Mouse (Mus musculus) limb, embryonic 12.5 days (tissue): ENCODE data around the gene Ctf2. TPM values are rescaled to one million over a fixed set of nuclear protein-coding genes. Genes with fewer than 3 reads are reported as not detected.
"Not testable (repeated sequence)": the region's sequence is repeated elsewhere in the genome, so short reads cannot be mapped to it uniquely, and the experiment has no call there.

ENCODE experiments used
- ATAC-seq: fragments of 200-750 bp; cut with Nextera tagmentation; 2 replicates; pipeline ENCODE4 v1.8.0; 2017; ENCODE audit warnings: low read depth, moderate TSS enrichment; ENCODE audit not compliant: insufficient number of reproducible peaks, insufficient read depth, low FRiP score, low TSS enrichment
- H3K27ac ChIP-seq: fragments of 300-500 bp; sonication (generic); 2 replicates; pipeline ENCODE4 v1.5.1; 2016; ENCODE audit warnings: mild to moderate bottlenecking, moderate library complexity
- H3K27me3 ChIP-seq: fragments of 300-500 bp; sonication (generic); 2 replicates; pipeline ENCODE4 v1.6.1; 2016; ENCODE audit warnings: mild to moderate bottlenecking, moderate library complexity
- H3K36me3 ChIP-seq: fragments of 300-500 bp; sonication (generic); 2 replicates; pipeline ENCODE4 v1.6.1; 2016; ENCODE audit warnings: mild to moderate bottlenecking, moderate library complexity
- H3K4me1 ChIP-seq: fragments of 300-500 bp; sonication (generic); replicated peaks from 2 replicates; pipeline ENCODE4 v1.6.1; 2016
- H3K4me2 ChIP-seq: fragments of 300-500 bp; sonication (generic); 2 replicates; pipeline ENCODE4 v1.6.1; 2016; ENCODE audit warnings: mild to moderate bottlenecking, moderate library complexity
- H3K4me3 ChIP-seq: fragments of 300-500 bp; sonication (generic); replicated peaks from 2 replicates; pipeline ENCODE4 v1.5.1; 2016; ENCODE audit warnings: mild to moderate bottlenecking
- H3K9ac ChIP-seq: fragments of 300-500 bp; sonication (generic); replicated peaks from 2 replicates; pipeline ENCODE4 v1.6.1; 2016; ENCODE audit warnings: mild to moderate bottlenecking, moderate library complexity
- H3K9me3 ChIP-seq: fragments of 300-500 bp; sonication (generic); 2 replicates; pipeline ENCODE4 v1.6.1; 2016; ENCODE audit warnings: mild to moderate bottlenecking, moderate library complexity
- WGBS: fragments of 180-500 bp; shearing (Covaris S2); methylation state at CpG from one replicate; pipeline ENCODE4 v1.1.7; 2016; 5-methylcytosine and 5-hydroxymethylcytosine counted together
- polyA plus RNA-seq: library from polyadenylated mRNA; unstranded; fragments of >200 nt; fragmentation: Nextera tagmentation; extraction: Ambion mirVana; gene quantifications from 2 replicates; pipeline ENCODE4 v1.2.1, GENCODE M21; 2016

The Ctf2 gene
- 0.36 and 0.60 TPM in 2 replicates for polyA plus RNA-seq

DNA sequence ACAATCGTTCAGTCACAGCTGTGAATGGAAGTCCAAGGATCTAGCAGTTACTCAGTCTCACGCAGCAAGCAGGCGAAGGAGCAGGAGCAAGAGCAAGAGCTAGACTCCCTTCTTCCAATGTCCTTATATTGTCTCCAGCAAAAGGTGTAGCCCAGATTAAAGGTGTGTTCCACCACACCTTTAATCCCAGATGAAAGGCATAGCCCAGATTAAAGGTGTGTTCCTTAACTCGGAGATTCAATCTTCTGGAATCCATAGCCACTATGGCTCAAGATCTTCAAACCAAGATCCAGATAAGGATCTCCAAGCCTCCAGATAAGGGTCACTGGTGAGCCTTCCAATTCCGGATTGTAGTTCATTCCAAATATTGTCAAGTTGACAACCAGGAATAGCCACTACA, at the start of gene Ctf2:
Ctf2 (minus strand) TSS at position 101 of the 400 bp plus-strand sequence.
- not testable (repeated sequence) for H3K27ac ChIP-seq, H3K4me3 ChIP-seq, H3K27me3 ChIP-seq, H3K4me2 ChIP-seq, ATAC-seq, H3K9me3 ChIP-seq, H3K9ac ChIP-seq, H3K4me1 ChIP-seq, H3K36me3 ChIP-seq
- 100% methylated on average over 1 of the region's 5 CpGs for WGBS

DNA sequence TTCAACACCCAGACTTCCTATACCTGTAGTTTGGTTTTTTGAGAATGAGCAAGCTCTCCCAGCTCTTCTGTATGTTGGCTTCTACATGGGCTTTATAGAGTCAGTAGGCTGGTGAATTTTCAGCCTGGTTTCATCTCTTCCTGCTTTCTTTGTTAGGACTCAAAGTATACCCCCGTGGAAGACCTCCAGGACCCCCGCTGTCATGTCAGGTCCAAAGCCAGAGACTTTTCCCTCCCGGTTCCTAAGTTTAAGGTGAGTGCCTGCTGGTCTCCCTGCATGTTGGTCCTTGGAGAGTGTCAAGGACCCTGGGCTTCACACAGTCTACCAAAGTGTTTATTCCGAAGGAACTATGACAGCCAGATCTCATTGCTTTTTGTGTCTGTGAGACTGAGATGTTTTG, 46.4 kb upstream of the Ctf2 start:
- H3K36me3 ChIP-seq: peaks cover 50% of the 10 kb centered on the region
- H3K4me2 ChIP-seq: peak overlapping the region; percentile 86
- ATAC-seq: no peak
- H3K4me3 ChIP-seq: peak overlapping the region; percentile 90
- H3K27ac ChIP-seq: peak overlapping the region; percentile 94; the same call in 1 of the 2 replicates
- no peaks in the 10 kb centered on the region for H3K27me3 ChIP-seq
- no peaks in the 10 kb centered on the region for H3K9me3 ChIP-seq
- 81% methylated on average over 4 of the region's 4 CpGs for WGBS
- peaks cover 23% of the 10 kb centered on the region for H3K4me1 ChIP-seq
- peak overlapping the region; percentile 92 for H3K9ac ChIP-seq

DNA sequence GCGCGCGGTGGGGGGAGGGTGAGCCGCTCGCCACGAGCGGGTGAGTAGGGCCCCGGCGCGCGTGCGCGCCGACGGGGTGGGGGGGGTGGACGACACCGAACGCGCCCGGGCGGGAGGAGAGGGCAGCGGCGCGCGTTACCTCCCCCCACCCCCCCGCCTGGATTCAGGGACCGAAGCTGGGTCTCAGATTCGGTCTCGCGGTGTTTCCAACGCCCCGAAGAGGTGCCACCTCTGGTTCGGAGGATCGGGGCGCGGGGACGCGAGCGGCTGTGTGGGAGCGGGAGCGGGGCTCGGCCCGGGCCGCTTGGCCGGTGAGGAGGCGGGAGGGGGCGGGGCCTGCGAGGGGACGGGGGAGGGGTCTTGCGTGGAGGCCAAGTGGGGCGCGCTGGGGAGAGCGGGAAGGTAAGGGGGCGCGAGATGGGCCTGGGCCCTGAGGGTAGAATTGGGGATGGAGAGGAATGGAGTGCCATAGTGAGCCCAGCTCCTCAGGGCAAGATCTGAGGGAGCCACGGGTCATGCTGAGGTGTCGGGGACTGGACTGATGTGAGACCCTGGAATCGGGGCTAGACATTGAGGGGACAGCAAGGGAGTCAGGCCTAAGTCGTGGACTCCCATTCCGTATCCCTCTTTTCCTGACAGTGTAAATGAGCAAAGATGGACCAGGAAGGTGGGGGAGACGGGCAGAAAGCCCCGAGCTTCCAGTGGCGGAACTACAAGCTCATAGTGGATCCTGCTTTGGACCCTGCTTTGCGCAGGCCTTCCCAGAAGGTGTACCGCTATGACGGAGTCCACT, 45.7 kb upstream of the Ctf2 start:
- ATAC-seq: peak; percentile 57
- peak overlapping the region; percentile 90 for H3K4me3 ChIP-seq
- peak overlapping the region; percentile 86 for H3K4me2 ChIP-seq
- H3K27ac ChIP-seq: peak overlapping the region; percentile 94
- 4% methylated on average over 52 of the region's 66 CpGs for WGBS
- H3K9ac ChIP-seq: peak overlapping the region; percentile 92
- peaks cover 44% of the 10 kb centered on the region for H3K36me3 ChIP-seq
- H3K4me1 ChIP-seq: peaks cover 23% of the 10 kb centered on the region
- no peaks in the 10 kb centered on the region for H3K9me3 ChIP-seq
- no peaks in the 10 kb centered on the region for H3K27me3 ChIP-seq

DNA sequence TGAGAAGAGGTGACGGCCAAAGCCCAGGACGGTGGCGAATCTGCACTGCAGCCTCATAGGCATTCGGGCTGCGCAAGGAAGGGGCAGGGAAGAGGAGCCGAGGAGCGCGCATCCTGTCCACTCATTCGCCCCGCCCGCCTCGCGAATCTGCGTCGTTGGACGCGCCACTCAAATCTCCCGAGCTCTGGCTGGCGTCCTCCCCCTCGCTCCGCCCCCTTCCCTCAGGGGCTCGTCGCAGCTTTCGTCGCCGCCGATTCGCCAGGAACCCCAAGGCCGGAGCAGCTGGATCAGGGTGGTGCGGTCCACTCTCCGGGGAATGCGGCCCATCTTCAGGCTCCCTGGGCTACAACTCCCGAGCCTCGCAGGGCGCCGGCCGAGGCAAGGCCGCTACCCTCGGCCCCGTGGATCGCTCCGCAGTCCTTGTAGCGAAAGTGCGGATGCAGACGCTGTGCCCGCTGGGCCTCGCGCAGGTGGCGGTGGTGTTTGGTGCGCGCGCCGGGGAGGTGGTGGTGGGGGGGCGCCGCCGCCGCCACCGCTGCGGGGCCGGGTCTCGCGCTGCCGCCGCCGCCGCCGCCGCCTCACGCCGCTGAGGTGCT, 45.0 kb upstream of the Ctf2 start:
- peak overlapping the region; percentile 92 for H3K9ac ChIP-seq
- peak; percentile 83 for ATAC-seq
- H3K27me3 ChIP-seq: no peaks in the 10 kb centered on the region
- peaks cover 37% of the 10 kb centered on the region for H3K36me3 ChIP-seq
- no peaks in the 10 kb centered on the region for H3K9me3 ChIP-seq
- H3K4me1 ChIP-seq: peaks cover 23% of the 10 kb centered on the region
- under 1% methylated on average over 48 of the region's 70 CpGs for WGBS
- peak overlapping the region; percentile 86 for H3K4me2 ChIP-seq
- peak overlapping the region; percentile 90 for H3K4me3 ChIP-seq
- peak overlapping the region; percentile 94 for H3K27ac ChIP-seq

DNA sequence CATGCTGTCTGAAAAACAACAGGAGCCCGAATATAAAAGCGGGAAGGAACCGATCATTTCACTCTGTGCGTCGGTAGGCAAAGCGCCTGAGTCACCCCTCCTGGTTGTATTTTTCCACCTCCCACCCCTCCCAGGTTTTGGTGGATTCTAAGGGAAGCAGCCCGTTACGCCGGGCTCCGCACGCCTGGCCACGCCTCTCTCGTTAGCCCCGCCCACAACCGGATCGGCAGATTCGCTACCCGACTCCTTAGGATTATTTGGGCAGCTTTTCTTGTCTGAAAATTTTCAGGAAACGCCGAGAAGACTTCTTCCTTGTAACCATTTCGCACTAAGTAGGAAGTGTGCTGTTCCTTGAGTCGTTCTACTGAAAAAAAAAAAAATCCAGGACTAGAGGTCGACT, 44.5 kb upstream of the Ctf2 start, which contains the start of gene Setd1a:
Setd1a (plus strand) TSS at position 245 of the 400 bp plus-strand sequence.
- no peaks in the 10 kb centered on the region for H3K9me3 ChIP-seq
- peak; percentile 47; the same call in 1 of the 2 replicates for ATAC-seq
- H3K9ac ChIP-seq: peak within 1 kb of the TSS; percentile 92
- peaks cover 31% of the 10 kb centered on the region for H3K36me3 ChIP-seq
- peaks cover 23% of the 10 kb centered on the region for H3K4me1 ChIP-seq
- peak within 1 kb of the TSS; percentile 90 for H3K4me3 ChIP-seq
- WGBS: under 1% methylated on average over 23 of the region's 23 CpGs
- H3K27me3 ChIP-seq: no peaks in the 10 kb centered on the region
- H3K27ac ChIP-seq: peak within 1 kb of the TSS; percentile 94
- H3K4me2 ChIP-seq: peak within 1 kb of the TSS; percentile 86

DNA sequence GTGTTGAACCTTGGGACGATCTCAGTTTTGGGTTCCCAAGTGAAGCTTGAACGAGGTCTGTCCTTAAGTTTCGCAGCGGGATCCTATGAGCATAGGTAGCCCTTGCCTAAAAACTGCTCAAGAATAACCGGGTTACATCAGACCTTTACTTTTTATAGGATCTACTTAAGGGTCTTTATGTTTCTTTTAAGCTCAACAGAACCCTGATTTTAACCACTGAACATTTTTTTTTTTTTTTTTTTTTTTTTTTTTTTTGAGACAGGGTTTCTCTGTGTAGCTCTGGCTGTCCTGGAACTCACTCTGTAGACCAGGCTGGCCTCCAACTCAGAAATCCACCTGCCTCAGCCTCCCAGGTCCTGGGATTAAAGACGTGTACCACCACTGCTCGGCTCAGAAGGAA, 43.9 kb upstream of the Ctf2 start:
- H3K4me3 ChIP-seq: peak overlapping the region; percentile 90
- ATAC-seq, H3K9me3 ChIP-seq, H3K27me3 ChIP-seq: not testable (repeated sequence)
- peak overlapping the region; percentile 94 for H3K27ac ChIP-seq
- WGBS: 69% methylated on average over 7 of the region's 7 CpGs
- H3K9ac ChIP-seq: peak overlapping the region; percentile 92
- H3K36me3 ChIP-seq: peaks cover 25% of the 10 kb centered on the region
- H3K4me1 ChIP-seq: peaks cover 29% of the 10 kb centered on the region
- H3K4me2 ChIP-seq: peak overlapping the region; percentile 86

DNA sequence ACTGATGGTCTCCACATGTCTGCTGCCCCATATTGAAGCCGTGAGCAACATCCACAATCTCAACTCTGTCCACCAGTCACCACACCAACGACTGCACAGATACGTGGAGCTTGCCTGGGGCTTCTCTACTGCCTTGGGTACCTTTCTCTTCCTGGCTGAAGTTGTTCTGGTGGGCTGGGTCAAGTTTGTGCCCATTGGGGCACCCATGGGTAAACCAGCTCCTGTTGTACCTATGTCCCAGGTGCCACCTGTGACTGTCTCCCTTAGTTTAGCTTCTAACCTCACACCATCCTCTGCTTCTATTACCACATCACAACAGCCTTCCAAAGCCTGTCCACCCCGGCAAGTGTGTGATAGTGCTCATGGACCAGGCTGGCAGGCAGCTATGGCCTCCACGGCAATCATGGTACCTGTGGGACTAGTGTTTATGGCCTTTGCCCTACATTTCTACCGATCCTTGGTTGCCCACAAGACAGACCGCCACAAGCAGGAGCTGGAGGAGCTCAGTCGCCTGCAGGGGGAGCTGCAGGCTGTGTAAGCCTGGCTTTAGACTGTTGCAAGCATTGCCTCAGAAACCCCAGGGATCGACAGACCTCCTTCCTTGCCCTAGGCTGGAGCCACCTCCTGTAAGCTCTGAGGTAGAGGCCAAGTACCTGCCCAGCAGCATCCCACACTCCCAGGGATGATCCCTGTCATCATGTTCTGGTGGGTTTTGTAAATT, 41.9 kb upstream of the Ctf2 start:
- WGBS: 43% methylated on average over 9 of the region's 9 CpGs
- Histone ChIP-seq H3K27ac (no peak overlapping the region), H3K4me3 (no peak overlapping the region), H3K4me2 (no peak overlapping the region; the same call in 1 of the 2 replicates), H3K9me3 (no peaks in the 10 kb centered on the region), H3K4me1 (peaks cover 43% of the 10 kb centered on the region), H3K9ac (no peak overlapping the region), H3K27me3 (no peaks in the 10 kb centered on the region), H3K36me3 (peaks cover 5% of the 10 kb centered on the region; the same call in 1 of the 2 replicates)
- ATAC-seq: no peak

DNA sequence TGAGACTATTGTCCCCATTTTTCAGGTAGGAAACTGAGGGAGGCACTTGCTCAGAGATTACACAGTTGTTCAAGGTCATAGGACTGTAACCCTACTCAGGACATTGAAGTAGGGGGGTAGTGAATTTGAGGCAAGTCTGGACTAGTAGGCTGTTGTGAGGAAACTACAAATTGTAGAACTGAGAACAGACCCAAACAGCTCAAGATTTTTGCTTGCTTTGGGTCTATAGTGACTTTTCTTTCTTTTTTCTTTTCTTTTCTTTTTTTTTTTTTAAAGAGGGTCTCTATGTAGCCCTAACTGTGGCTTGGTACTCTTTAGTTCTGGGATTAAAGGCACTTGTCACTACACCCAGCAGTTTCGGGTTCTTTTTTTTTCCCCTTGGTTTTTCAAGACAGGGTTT, 40.6 kb upstream of the Ctf2 start:
- H3K27me3 ChIP-seq: no peaks in the 10 kb centered on the region
- H3K4me2 ChIP-seq: no peak overlapping the region
- H3K4me1 ChIP-seq: peaks cover 40% of the 10 kb centered on the region
- H3K27ac ChIP-seq: no peak overlapping the region
- no peaks in the 10 kb centered on the region for H3K9me3 ChIP-seq
- H3K36me3 ChIP-seq: peaks cover 10% of the 10 kb centered on the region
- no peak overlapping the region for H3K9ac ChIP-seq
- 91% methylated on average over 1 of the region's 1 CpGs for WGBS
- ATAC-seq: no peak
- H3K4me3 ChIP-seq: no peak overlapping the region

DNA sequence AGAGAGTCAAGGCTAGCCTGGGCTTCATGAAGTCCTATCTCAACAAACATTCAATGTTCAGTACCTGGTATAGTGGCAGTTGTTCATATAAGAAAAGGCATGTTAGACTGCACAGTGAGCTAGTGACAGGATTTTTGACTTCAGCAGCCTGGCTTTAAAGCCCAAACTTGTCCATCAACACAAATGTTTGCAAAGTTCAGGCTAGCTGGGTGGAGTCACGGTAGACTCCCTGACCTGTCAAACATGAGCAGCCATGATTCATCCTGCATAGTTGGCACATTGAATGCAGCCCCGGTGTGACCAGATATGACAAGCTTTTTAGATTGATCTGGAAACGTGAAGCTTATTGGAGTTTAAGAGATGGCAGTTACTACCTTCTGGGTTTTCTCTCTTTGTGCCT, 40.1 kb upstream of the Ctf2 start:
- no peak for ATAC-seq
- Histone ChIP-seq H3K4me3 (no peak overlapping the region), H3K9ac (no peak overlapping the region), H3K4me1 (peaks cover 40% of the 10 kb centered on the region), H3K27ac (no peak overlapping the region), H3K27me3 (no peaks in the 10 kb centered on the region), H3K9me3 (no peaks in the 10 kb centered on the region), H3K36me3 (peaks cover 15% of the 10 kb centered on the region), H3K4me2 (no peak overlapping the region)
- 85% methylated on average over 3 of the region's 3 CpGs for WGBS

DNA sequence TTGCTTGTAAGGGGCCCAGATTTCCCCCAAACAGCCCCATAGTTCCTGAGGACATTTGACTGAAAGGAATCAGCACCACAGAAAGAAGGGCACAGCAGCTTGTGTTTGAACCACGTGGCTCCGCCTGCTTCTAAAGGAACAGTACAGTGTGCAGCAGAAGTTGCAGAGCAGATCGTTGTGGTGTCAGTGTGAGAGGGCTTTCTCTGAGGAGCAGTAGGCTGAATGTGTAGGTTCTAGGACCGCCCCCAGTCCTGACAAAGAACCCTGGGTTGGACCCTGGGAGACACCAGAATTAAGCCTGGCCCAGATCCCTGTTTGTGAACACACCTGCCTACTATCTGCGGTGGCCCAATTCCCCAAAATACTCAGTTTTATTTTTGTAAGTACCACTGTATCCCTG, 39.3 kb upstream of the Ctf2 start:
- ATAC-seq: no peak
- peaks cover 40% of the 10 kb centered on the region for H3K4me1 ChIP-seq
- no peaks in the 10 kb centered on the region for H3K9me3 ChIP-seq
- 0 out of 2 replicates have a peak overlapping the region, but pooled peaks have one; percentile 96 for H3K27ac ChIP-seq
- WGBS: 72% methylated on average over 5 of the region's 5 CpGs
- H3K4me3 ChIP-seq: 0 out of 2 replicates have a peak overlapping the region, but pooled peaks have one; percentile 67
- peak overlapping the region; percentile 86; the same call in 1 of the 2 replicates for H3K9ac ChIP-seq
- H3K27me3 ChIP-seq: no peaks in the 10 kb centered on the region
- H3K4me2 ChIP-seq: peak overlapping the region; percentile 92
- peaks cover 23% of the 10 kb centered on the region for H3K36me3 ChIP-seq
